Mouse (Mus musculus) embryo, embryonic 11.5 days (tissue): Measurements from ENCODE around the gene Fv1.

Experiments used
- DNase-seq: peaks from one replicate; pipeline ENCODE4 v3.0.0-alpha.2; 2012; ENCODE audit warnings: low read depth, low spot score

The Fv1 gene

DNA sequence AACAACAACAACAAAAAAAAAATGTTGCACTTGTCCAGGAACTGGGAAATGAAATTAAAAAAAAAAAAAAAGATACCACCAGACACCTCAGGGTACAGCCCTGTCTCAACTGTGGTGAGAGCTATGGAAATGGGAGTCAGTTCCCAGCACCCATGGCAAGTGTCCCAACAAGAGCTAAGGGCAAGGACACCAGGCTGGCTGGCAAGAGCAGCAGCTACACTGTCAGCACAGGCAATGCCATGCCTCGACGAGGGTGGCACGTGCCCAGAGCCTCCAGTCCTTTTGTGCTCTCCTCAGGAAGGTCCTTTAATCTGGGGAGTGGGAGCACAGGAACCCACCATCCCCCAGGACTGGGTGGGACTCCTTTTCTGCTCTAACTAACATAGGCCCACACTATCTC lies 15.4 kb downstream of the Fv1 start:
- DNase-seq = no peak

DNA sequence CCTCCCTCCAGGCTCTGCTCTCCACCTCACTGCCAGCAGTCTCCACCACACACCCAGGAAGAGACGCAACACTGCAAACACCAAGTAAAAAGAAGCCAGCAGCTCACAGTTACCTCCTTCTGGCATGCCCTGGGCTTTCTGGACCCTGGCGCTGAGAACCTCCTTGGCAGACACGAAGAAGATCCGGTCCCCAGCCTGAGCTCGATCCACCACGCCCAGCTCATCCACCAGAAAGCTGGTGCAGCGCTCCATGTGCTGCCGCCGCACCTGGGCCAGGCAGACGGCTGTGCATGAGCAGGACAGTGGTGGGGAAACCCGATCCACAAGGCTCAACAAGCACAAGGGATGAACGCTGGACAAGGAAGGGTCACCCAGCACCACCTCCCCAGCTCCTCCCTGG lies 17.4 kb downstream of the Fv1 start:
- DNase-seq = no peak

DNA sequence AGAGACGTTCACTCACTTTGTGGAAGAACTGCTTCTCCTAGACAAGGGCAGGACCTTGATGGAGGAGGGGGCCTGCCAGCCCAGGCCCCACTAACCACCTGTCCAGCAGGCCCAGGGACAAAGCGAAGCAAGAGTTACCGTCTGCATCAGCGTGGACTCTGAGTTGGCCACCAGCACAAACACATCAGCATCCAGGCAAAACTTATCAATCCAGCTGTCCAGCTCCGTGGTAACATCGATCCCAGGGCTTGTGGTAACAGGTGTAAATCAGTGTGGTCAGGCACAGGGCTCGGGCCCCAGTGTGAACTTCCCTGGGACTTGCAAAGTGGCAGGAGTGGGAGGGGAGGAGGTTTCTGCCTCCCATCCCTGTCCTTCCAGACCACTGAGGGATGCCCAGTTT lies 18.5 kb downstream of the Fv1 start:
- no peak for DNase-seq

DNA sequence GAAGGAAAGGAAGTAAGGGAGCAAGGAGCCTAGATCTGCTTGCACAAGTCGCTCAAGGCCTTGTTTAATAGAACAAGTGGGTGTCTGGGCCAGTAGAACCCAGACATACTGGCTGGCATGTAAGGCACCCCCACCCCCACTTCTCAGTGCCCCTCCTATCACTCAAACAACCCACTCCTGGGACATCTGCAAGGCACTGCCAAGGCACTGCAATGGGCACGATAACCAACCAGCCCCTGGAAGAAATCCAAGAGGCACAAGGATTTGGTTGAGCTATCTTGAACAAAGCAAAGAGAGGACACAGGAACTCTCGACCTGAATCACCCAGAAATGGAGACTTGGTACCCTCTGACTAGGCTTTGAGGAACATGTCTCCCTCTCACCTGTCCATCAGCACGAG lies 19.5 kb downstream of the Fv1 start:
- DNase-seq = no peak

DNA sequence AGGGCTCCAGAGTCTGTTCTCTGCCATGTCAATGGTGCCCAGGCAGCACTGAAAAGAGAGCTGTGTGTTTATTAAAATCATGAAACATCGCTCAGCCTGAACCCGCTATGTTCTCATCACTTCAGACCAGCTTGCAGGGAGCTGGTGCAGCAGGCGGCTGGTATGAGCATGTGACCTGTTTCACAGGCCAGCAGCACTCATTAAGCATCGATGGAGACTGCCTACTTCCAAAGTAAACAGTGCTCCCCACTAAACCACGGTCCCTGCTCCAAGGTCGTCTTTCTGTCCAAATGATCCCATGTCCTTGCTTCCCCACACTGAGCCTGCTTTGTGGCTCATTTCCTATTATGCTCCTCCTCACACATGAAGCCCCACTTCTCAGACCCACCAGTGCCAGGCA lies 21.6 kb downstream of the Fv1 start:
- DNase-seq = no peak

DNA sequence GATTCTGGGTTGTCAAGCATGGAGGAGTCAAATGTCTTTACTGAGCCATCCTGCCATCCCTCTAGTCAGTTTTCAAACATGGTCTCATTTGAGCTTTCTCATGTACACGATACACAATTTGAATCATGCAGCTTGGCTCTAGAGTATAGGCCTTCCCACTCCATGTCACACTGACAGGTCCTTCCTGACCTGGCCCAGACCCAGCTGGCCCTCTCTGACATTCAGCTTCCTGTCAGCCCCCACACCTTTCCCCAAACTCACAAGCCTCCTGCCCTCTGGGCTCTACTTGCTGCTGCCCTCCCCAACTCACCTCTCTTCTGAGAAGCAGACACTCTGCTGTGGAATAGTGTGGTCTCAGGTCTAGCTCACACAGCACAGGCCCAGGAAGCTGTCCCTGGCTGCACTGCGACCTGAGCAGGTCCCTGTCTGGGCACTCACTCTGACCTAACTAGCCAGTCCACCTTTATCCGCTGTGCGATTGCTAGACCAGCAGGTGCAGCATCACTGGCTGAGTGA lies 27.1 kb downstream of the Fv1 start:
- DNase-seq = no peak

DNA sequence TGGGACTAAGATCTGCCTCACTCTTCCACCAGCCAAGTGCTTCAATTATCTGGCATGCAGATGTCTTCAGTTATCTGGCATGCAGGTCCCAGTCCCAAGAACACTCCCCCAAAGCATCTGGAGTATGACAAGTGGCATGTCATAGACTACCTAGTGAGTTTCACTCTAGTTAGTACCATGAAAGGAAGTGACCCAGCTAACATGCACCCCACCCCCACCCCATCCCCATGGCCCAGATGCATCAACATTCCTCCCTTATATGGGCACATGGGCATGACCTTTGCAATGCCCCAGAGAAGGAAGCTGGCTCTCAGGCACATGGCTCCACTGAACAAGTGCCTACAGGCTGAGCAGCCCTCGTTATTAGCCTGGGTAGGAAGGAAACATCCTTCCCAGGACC lies 27.6 kb downstream of the Fv1 start:
- DNase-seq = no peak

DNA sequence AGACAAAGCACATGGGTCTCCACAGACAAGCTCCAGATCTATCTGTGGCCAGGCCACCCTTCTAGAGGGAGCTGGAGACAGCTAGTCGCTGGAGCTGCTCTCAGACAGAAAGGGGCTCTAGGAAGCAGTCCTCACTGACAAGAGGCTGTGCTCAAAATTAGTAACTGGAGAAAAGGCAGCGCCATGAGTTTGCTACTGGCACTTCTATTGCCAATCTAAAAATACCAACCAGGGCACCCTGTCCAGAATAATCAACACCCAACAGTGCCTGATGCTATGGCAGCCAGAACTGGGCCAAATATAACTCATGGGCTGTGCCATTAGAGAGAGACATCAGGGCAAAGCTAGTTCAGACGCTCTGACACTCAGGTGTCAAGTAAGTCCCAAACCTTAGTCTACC lies 28.6 kb downstream of the Fv1 start:
- DNase-seq = no peak

DNA sequence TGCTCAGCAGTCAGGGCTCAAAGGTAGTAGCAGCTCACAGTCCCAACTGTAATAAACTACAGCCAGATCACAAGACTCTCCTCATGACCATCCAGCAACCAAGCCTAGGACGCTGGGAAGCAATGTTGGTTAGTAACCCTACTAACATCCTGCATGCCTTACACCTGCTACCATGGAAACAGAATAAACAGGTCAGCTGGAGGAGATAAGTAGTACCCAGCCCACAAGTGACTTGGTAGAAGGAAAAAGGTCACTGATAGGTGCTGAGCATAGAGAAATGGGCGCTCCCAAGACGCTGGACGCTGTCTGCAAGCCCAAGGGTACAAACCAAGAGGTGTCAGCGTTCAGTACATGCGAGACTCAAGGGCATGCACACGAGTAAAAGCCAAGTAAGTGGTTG lies 31.7 kb downstream of the Fv1 start:
- no peak for DNase-seq

DNA sequence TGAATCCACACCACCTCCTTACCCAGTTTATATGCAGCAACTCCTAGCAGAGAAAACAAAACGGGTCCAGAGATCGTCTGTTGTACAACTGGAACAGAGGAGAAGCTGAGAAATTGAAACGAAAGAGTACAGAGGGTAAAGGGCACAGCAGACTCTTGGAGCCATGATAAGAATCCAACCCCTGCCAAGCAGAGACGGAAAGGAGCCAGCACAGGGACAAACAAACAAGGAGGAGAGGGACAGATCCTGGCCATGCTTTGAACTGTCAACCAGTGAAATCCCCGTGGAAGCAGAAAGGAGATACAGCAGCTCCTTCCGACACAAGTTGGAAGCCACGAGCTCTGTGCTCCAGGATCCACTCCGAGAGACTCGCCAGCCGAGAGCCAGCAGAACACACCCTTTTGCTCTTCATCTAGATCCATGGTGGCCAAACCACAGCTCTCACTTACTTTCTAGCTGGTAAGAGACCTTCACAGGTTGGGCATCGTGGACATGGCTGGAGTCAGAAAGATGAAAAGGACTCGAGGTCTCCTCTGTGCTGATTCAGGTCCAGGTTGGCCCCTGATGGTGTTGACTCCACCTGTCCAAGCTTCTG lies 34.2 kb downstream of the Fv1 start:
- DNase-seq = no peak

DNA sequence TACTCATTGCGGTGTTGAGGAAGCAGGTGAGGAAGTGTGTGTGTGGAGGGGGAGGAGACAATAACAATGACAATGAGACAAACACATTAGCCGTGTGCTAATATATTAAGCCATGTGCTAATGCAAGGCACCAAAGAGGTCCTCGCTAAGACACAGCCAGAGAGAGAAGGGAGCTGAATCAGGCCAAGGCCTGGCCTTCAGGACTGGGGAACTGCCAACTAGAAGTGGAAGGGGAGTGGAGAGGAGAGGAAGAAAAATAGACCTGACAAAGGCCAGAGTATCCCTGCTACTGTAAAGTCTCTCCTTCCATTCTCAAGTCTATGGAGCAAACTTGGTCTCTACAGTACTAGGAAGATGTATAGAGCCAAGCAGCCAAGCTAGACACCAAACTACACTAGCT lies 34.8 kb downstream of the Fv1 start:
- DNase-seq = no peak

DNA sequence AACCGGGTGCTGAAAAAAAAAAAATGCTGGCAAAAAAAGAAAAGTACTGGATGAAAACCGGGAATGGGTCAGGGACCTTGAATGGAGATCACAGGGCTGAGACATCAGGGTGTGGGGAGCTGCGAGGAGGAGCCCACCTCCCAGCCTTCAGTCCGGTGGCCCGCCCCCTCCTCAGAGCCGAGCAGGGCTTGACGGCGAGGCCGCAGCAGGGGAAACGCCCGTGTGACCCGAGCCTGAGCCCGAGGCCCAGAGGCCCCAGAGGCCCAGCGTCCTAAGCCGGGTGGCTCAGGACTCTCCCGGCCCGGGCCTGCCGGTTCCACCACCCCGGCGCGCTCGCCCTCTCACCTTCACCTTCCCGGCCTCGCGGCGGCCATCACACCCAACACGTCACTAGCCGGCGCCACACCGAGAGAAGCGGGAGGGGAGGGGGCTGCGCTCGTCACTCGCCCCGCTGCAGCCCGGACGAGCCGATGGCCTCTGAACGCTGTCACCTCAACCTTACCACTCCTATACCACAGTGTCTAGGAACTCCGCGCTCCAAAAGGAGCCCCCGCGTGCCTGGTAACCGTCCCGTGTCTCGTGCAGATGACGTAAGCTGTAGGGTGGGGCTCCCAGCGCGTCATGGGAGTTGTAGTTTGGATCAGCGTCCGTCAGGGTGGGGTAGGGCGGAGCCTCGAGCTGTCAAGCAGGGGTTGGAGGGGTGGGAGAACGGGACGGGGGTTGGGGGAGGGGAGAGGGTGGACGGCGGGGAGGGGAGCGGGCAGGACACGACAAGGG lies 35.7 kb downstream of the Fv1 start, which contains the start of gene Mfn2:
Mfn2 (minus strand) TSS at position 392 of the 777 bp plus-strand sequence.
- DNase-seq = peak; percentile 83

DNA sequence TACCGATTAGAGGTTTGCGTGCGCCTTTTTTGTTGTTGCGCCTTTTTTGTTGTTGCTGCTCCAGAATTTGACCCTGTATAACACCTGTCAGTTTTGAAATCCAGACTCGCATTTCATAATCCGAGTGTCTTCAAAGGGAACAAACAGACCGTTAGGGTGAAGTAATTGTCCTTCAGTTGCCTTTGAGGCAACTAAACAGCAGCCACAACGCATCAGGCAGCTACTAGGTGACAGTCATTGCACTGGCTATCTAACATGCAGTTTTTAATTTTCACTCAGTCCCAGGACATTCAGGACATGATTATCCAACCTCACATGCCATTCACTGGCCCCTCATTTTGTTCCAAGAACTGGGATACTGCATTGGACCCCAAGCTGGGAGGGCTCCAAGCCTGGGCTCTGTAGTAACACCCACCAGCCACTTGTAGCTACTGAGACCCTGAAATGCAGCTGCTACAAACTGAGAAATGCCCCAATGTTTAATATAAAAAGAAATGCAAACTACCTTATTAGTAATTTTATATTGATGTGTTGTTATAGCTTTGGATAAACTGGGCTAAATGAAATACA lies 36.4 kb downstream of the Fv1 start:
- DNase-seq = no peak

DNA sequence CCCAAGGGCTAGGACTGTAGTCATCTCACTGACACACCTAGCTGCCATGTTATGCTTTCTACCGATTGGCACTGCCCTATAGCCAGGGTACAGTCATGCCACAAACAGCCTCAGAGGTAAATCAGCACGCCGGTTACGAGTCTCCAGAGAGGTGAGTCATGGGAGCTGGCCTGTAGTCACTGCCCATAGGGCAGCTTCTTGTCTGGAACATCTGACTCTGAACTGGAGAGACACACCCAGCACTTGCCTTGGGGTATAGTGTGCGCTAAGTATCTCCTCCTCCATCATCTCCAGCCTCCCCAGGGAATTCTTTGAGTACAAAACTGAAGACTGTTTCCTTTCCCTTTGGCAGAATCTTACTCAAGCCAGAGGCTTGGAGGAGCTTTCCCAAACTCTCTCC lies 37.5 kb downstream of the Fv1 start:
- no peak for DNase-seq

DNA sequence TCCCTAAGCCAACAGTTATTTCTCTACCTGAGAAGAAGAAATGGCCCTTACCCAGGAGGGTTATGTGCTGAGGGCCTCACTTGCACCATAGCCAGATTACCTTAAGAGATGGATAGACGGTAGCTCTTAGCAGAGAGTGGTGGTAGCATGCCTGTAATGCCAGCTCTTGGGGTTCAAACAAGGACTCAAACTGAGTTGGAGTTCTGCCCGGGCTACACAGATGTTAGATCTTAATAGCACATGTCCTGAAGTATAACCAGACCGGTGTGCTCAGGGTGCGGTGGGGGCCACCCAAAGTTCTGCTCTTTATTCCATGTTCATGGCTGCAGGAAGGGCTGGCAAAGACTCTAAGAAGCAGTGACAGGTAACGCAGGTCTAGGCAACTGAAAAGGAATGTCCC lies 40.7 kb downstream of the Fv1 start:
- no peak for DNase-seq

DNA sequence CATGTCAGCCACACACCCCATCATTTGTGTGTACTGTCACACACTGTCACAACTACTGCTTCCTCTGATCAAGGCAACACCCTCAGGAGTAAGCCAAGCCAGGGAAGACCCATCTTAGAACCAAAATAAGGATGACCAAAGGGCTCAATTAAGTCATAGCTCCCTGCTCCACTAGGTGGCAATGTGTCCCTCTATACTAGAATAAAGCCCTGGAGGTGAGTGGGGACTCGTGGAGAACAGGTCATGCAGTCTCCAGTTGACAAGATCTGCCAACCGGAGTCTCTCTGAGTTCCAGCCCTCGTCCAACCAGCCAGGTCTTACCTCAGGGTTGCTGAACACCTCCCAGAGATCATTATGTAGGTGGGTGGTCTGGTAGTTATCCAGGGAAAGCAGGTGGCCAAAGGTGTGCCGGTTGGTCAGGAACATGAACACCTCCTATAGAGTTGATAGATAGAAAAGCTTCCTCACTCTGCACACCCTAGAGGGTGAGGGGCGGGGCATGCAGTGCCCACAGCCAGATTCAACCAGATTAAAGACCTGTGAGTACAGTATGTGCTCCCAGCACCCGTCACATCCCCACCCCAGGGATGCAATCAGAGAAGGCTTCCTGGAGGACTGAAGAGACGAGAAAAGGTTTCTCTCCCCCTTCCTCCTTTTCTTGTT lies 49.8 kb downstream of the Fv1 start:
- DNase-seq = no peak
